Mouse (Mus musculus): ENCODE measurements at regions not wholly inside any gene's neighbourhood (a gene's known extent, or its start where the extent isn't known, plus 50 kb on each side); places are given as distances from the start of the nearest gene placed in this dataset.

GRCm38 (mm10) chr6:88964071-88964470 is 62.0 kb downstream of the Tpra1 start:
- no peak for TF ChIP-seq GATA1 (IDR thresholded peaks at IDR 0.05; ENCODE audit: low read length)

GRCm38 (mm10) chr6:88964911-88965310 is 62.9 kb downstream of the Tpra1 start:
- no peak for TF ChIP-seq GATA1 (IDR thresholded peaks at IDR 0.05; ENCODE audit: low read length)

DNA sequence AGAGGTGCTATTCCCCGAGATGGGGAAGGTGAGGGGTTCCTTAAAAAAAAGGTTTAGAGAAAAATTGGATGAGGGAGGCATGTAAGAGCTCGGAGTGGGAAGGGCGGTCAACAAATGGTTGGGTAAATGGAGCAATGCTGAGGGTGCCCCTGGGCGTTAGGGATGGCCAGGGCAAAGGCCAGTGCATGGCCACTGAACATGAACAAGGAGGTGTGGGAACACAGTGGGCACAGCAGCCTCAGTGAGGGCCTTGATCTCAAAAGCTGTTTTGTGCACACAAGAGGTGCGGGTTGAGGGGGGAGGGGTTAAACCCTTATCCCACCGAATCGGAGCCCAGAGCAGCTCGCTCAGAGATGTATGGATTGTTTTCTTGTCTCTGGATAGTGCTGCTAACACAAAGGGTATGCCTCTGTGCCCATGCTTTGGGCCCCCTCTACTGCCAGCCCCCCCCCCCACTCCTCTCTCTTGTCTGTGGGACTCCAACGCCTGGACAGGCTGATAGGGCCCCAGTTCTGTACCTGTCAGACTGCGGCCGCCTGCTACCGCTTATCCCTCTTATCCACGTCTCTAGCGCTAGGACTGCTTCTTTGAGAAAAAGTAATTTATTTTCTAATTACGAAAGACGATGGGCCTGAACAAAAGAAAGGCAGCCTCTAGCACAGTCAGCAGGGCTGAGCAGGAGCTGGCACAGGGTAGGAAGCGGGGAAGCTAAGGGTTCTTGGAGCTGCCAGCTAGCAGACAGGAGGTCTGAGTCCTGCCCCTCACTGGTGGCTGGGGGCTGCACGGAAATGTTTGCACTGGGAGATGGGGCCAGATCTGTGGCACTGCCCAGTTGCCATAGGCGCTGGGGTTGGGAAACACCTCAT is 63.5 kb downstream of the Tpra1 start:
- no peak for TF ChIP-seq GATA1 (IDR thresholded peaks at IDR 0.05; ENCODE audit: low read length)

DNA sequence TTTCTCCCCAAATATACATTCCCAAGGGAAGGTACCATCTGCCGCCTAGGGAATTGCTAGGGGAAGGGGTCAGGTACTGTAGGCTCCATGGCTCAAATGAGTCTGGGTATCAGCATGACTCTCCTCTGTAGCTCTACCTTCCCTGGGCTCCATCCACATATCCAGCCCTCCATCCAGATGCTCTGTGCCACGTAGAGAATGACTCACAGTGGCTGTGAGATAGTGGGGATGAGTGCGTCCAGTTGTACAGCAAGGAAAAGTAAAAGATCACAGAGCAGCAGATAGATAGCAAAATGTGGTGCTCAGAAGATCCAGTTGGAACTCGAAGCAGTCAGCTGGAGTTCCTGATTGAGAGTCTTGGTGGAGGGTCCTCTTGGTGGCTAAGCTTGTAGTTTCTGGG is 64.5 kb downstream of the Tpra1 start:
- no peak for TF ChIP-seq GATA1 (IDR thresholded peaks at IDR 0.05; ENCODE audit: low read length)

- no peak for TF ChIP-seq GATA1 (IDR thresholded peaks at IDR 0.05; ENCODE audit: low read length)
Measured at GRCm38 (mm10) chr6:88968842-88969241, 66.8 kb downstream of the Tpra1 start.

DNA sequence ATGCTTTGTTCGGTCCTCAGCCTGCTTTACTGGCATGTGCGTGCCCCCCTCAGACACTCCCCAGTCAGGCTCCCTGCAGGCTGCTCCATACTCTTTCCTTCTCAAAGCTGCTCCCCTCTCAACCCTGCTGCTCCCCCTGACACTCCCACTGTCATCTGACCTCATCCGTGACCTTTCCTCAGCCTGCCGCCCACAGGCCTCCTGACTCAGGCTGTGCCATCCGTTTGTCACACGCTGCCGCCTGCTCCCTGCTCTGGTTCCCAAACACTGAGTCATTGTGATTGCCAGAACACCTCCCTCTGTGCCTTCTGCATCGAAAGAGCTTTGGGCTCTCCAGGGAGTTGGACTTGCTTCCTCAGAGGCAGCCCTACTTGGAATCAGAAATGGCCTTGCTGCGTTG is 69.7 kb downstream of the Tpra1 start:
- no peak for TF ChIP-seq GATA1 (IDR thresholded peaks at IDR 0.05; ENCODE audit: low read length)

GRCm38 (mm10) chr6:88974457-88974856 is 72.4 kb downstream of the Tpra1 start:
- TF ChIP-seq GATA1 (IDR thresholded peaks at IDR 0.05; ENCODE audit: low read length): no peak

GRCm38 (mm10) chr6:88976581-88976980 is 74.5 kb downstream of the Tpra1 start:
- no peak for TF ChIP-seq GATA1 (IDR thresholded peaks at IDR 0.05; ENCODE audit: low read length)

GRCm38 (mm10) chr6:88976994-88977393 is 74.9 kb downstream of the Tpra1 start:
- no peak for TF ChIP-seq GATA1 (IDR thresholded peaks at IDR 0.05; ENCODE audit: low read length)

DNA sequence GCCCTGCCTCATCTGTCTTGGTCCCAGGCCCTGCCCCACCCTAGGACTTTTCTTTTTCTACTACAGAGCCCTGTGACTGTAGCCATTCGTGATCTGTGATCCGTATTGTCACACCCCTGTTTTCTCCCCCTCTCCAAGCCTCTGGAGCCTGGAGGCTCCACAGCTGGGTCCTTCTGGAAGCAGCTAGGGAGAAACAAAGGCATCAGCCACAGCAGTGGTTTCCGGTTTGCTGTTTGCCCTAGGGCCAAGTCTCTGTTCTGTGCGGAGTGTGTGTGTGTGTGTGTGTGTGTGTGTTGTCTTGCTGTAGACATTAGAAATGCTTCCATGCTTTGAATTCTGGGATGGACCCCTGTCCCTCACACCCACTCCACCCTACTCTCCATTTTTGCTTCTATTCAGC is 76.9 kb downstream of the Tpra1 start:
- no peak for TF ChIP-seq GATA1 (IDR thresholded peaks at IDR 0.05; ENCODE audit: low read length)

- no peak for TF ChIP-seq GATA1 (IDR thresholded peaks at IDR 0.05; ENCODE audit: low read length)
Measured at GRCm38 (mm10) chr6:88980112-88980511, 78.1 kb downstream of the Tpra1 start.

DNA sequence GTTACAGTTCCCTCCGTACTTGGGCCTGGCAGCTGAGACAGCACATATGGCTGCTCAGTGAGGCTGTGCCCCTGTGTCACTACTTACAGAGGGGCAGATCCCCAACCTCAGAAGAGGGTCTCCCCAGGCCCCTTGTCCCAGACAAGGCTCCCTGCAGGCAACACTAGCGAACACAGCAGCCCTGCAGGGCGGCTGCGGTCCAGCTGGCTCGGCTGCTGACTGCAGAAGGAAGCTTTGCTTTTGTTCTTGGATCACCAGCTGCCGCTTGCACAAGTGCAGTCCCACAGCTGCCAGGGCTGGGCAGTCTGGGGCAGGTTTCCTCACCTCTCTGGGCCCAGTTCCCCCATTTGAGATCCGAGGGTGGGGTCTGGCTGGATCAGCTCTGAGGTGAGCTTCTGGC is 79.5 kb downstream of the Tpra1 start:
- TF ChIP-seq GATA1 (IDR thresholded peaks at IDR 0.05; ENCODE audit: low read length): no peak

GRCm38 (mm10) chr6:88984170-88984569 is 82.1 kb downstream of the Tpra1 start:
- no peak for TF ChIP-seq GATA1 (IDR thresholded peaks at IDR 0.05; ENCODE audit: low read length)

DNA sequence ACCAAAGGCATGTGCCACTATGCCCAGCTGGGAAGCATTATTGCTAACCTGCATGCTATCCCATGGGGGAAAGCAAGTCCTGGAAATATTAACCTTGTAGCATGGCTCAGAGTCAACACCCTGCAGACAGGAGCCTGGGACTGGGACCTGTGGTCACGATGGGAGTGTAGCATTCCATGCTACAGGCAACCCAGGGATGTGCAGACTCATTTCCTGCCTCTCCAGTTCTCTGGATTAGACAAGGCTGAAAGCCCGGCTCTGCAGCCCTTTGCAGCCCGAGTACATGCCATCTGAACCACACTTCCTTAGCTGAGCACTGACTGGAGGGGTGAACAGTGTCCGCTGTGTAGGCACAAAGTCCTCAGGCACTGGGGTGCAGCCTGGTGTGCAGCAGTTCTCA is 82.8 kb downstream of the Tpra1 start:
- TF ChIP-seq GATA1 (IDR thresholded peaks at IDR 0.05; ENCODE audit: low read length): no peak

GRCm38 (mm10) chr6:88988551-88988950 is 86.5 kb downstream of the Tpra1 start:
- TF ChIP-seq GATA1 (IDR thresholded peaks at IDR 0.05; ENCODE audit: low read length): no peak

DNA sequence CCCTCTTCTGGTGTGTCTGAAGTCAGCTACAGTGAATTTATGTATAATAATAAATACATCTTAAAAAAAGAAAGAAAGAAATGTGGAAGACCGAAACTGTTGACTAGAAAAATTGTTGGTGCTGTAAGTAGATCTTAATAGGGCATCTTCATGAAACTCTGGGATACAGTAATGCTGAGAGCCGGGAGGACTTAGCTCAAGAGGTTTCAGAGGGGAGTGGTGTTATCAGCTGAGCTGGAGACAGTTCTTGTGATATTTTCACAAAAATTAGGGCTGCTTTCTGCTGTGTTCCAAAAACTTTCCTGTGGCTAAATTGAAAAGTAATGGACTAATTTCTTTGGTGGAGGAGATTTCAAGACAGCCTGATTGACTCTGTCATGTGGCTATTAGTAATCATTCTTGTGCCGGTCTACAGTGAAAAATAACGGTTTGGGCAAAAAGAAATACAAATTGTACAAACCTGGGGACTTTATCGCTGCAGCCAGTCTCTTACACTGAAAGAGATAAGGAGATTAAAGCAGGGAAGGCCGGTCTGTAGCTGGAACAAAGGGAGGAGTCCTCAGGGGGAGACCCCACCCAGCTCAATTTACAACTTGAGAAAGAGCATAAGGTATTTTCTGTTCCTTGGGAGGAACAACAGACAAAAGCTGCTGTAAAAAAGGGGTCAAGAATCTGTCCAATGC is 87.7 kb downstream of the Tpra1 start:
- TF ChIP-seq GATA1 (IDR thresholded peaks at IDR 0.05; ENCODE audit: low read length): no peak

DNA sequence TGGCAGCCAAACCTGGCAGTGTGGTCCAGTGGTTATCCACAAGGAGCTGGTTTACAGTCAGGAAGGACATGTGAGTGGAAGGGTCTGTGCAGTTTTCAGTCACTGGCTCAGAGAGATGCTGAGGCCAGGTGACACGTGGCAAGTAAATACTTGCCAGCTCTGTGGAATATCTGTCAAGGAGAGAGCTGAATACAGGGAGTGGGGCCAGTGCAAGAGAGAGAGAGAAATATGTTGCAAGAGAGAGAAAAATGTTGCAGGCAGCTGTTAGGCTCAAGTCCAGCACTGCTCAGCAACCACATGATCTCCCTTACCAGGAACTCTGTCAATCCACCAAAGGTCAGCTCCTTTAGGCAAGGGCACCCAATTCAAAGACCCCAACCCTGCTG is 88.2 kb downstream of the Tpra1 start:
- TF ChIP-seq GATA1 (IDR thresholded peaks at IDR 0.05; ENCODE audit: low read length): no peak
